Mouse (Mus musculus) heart, postnatal 0 days (tissue): Measurements from ENCODE around the gene Prelid3b.

Source experiments
- CTCF ChIP-seq: IDR thresholded peaks from 2 replicates; pipeline ENCODE4 v1.5.1; 2016; ENCODE audit warnings: antibody characterized with exemption, control low read depth, low read depth
- EP300 ChIP-seq: IDR thresholded peaks from 2 replicates; pipeline ENCODE4 v1.6.1; 2016; ENCODE audit warnings: antibody characterized with exemption, low read depth

DNA sequence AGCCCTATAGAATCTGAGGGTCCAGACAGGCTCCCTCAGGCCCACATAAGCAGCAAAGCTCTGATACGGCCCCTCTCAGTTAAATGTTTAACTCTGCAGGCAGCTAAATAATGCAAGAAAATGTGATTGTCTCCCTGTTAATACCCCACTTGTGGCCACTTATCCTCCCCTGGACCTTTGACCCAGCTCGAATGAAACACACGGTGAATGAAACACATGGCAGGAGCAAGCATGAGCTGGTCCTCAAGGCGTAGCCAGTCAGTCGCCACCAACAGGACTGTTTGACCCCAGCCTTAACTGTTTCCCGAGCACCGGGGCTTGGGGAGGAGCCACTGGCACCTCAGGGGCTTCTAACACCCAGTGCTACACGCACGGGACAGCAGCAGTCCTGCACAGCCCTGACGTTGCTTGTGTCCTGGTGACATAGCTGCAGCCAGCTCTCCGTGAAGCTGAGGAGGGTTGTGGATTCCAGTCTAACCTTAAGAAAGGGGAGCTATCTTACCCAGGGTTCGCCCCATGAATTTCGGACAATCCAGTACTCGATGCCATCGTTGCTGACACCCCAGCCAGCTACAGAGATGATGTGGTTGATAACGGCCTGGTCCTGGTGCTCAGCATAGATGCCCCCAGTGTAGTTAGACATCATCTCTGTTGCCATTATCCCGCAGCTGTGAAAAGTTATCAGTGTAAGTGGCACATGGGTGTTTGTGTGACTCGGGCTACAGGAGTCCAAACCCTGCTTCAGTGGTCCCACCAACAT lies 44.6 kb downstream of the Prelid3b start:
- TF ChIP-seq CTCF: no peak
- no peak for TF ChIP-seq EP300
